8 mouse cellular contexts compared by ENCODE assay signal in the genomic region with DNA sequence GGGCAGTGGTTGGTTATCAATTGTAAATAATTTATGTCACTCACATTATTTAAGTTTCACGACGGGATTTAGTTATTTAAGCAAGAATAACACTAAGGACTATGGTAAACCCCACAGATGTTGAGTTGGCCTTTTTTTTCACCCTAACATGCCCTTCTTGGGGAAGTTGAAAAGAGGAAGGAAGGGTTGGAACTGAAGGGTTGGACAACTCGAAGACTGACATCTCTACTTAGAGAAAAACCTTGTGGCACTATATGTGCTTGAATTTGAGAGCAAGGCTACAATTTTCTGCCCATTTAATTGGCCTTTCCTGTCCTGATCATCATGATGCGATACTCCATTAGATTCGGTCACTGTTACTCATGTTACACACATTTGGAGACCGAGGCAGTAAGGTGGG. TPM values are rescaled to one million over a fixed set of nuclear protein-coding genes. Genes with fewer than 3 reads are reported as not detected.
DNase-seq lines count a peak whose midpoint lies in the region; ATAC-seq lines count a peak whose summit lies in the region.

No protein-coding gene starts in this region.

- no peaks in the 10 kb centered on the region for H3K9me3 ChIP-seq in heart, embryonic 14.5 days (ENCODE audit: control insufficient read depth, low read length)
- H3K9me3 ChIP-seq in embryonic facial prominence, embryonic 10.5 days: no peaks in the 10 kb centered on the region
- no peaks in the 10 kb centered on the region for H3K9me3 ChIP-seq in hindbrain, embryonic 16.5 days (ENCODE audit: control insufficient read depth, low read length)
- H3K9me3 ChIP-seq in midbrain, embryonic 13.5 days: no peaks in the 10 kb centered on the region

- H3K4me3 ChIP-seq in heart, embryonic 14.5 days (ENCODE audit: control insufficient read depth in 1 of 2, insufficient read depth in 1 of 2, low read depth in 1 of 2, low read length in 2 of 2): peak overlapping the region in 1 of 2 experiments; percentile 76; a peak in 1 of 4 replicates
- peak overlapping the region; percentile 84 for H3K4me3 ChIP-seq in embryonic facial prominence, embryonic 10.5 days
- no peak overlapping the region for H3K4me3 ChIP-seq in hindbrain, embryonic 16.5 days (ENCODE audit: low read length)
- H3K4me3 ChIP-seq in midbrain, embryonic 13.5 days (replicated peaks): peak overlapping the region; percentile 74

- no peak overlapping the region for H3K27ac ChIP-seq in heart, embryonic 14.5 days (replicated peaks in 1 of 2; ENCODE audit: control insufficient read depth in 1 of 2, insufficient read depth in 1 of 2, low read depth in 2 of 2, low read length in 2 of 2)
- no peak overlapping the region for H3K27ac ChIP-seq in embryonic facial prominence, embryonic 10.5 days (replicated peaks)
- no peak overlapping the region for H3K27ac ChIP-seq in hindbrain, embryonic 16.5 days (ENCODE audit: low read depth, low read length)
- no peak overlapping the region for H3K27ac ChIP-seq in midbrain, embryonic 13.5 days

- no peaks in the 10 kb centered on the region for H3K27me3 ChIP-seq in heart, embryonic 14.5 days (ENCODE audit: control insufficient read depth, insufficient read depth, low read length)
- H3K27me3 ChIP-seq in embryonic facial prominence, embryonic 10.5 days (replicated peaks; ENCODE audit: low read depth, poor library complexity, severe bottlenecking): peaks cover 12% of the 10 kb centered on the region
- no peaks in the 10 kb centered on the region for H3K27me3 ChIP-seq in hindbrain, embryonic 16.5 days (replicated peaks; ENCODE audit: control insufficient read depth, insufficient read depth, low read length)
- 0 out of 2 replicates have a peak, but pooled peaks cover 5% of the 10 kb centered on the region for H3K27me3 ChIP-seq in midbrain, embryonic 13.5 days

- no peak for DNase-seq in heart, adult 9 months (ENCODE audit: low spot score in 2 of 2)
- no peak for DNase-seq in embryonic facial prominence, embryonic 10.5 days (ENCODE audit: low spot score)
- DNase-seq in right cerebral cortex, postnatal 36 days (ENCODE audit: low spot score in 2 of 2): no peak
- DNase-seq in cerebellum, postnatal 25 days: no peak
- no peak for DNase-seq in cerebellum, adult 9-10 months

- H3K4me1 ChIP-seq in heart, embryonic 14.5 days (ENCODE audit: control insufficient read depth in 2 of 2, insufficient read depth in 2 of 2, low read length in 2 of 2): peaks cover 0 to 4% of the 10 kb centered on the region in 2 experiments; a peak in 2 of 4 replicates
- H3K4me1 ChIP-seq in embryonic facial prominence, embryonic 10.5 days: peaks cover 23% of the 10 kb centered on the region
- peaks cover 4% of the 10 kb centered on the region; the same call in 1 of the 2 replicates for H3K4me1 ChIP-seq in hindbrain, embryonic 16.5 days (ENCODE audit: control insufficient read depth, insufficient read depth, low read depth, low read length)
- peaks cover 20% of the 10 kb centered on the region for H3K4me1 ChIP-seq in midbrain, embryonic 13.5 days (replicated peaks)

- H3K4me2 ChIP-seq in heart, embryonic 14.5 days (ENCODE audit: low read length): peak overlapping the region; percentile 92
- H3K4me2 ChIP-seq in hindbrain, embryonic 16.5 days (ENCODE audit: low read length): peak overlapping the region; percentile 83
- H3K4me2 ChIP-seq in midbrain, embryonic 13.5 days (replicated peaks): peak overlapping the region; percentile 78

- no peaks in the 10 kb centered on the region for H3K36me3 ChIP-seq in heart, embryonic 14.5 days (ENCODE audit: control insufficient read depth, insufficient read depth, low read length)
- no peaks in the 10 kb centered on the region for H3K36me3 ChIP-seq in embryonic facial prominence, embryonic 10.5 days (replicated peaks)
- no peaks in the 10 kb centered on the region for H3K36me3 ChIP-seq in hindbrain, embryonic 16.5 days (ENCODE audit: control insufficient read depth, insufficient read depth, low read length)
- H3K36me3 ChIP-seq in midbrain, embryonic 13.5 days: no peaks in the 10 kb centered on the region

- ATAC-seq in heart, embryonic 14.5 days (ENCODE audit: insufficient number of reproducible peaks, insufficient read depth, low FRiP score, low read depth): no peak
- no peak for ATAC-seq in hindbrain, embryonic 16.5 days
- no peak for ATAC-seq in midbrain, embryonic 13.5 days

- 84% methylated on average over 6 of the region's 6 CpGs for WGBS in heart, embryonic 14.5 days
- WGBS in embryonic facial prominence, embryonic 10.5 days: 83% methylated on average over 6 of the region's 6 CpGs
- WGBS in hindbrain, embryonic 16.5 days: 85% methylated on average over 6 of the region's 6 CpGs
- 89% methylated on average over 6 of the region's 6 CpGs for WGBS in midbrain, embryonic 13.5 days

- H3K9ac ChIP-seq in heart, embryonic 14.5 days (ENCODE audit: low read length): peak overlapping the region; percentile 78
- no peak overlapping the region for H3K9ac ChIP-seq in hindbrain, embryonic 16.5 days (ENCODE audit: low read depth, low read length)
- peak overlapping the region; percentile 83; the same call in 1 of the 2 replicates for H3K9ac ChIP-seq in midbrain, embryonic 13.5 days (replicated peaks)

RNA-seq across cellular contexts. Expression of a gene that starts 0.7 kb away (rescaled TPM):
- 5.5 and 5.9 TPM in 2 replicates for polyA plus RNA-seq in heart, embryonic 14.5 days (2014; fragmentation: Nextera tagmentation; extraction: Ambion mirVana)
- 3.7 and 5.3 TPM in 2 replicates for polyA plus RNA-seq in embryonic facial prominence, embryonic 10.5 days (2016; fragmentation: Nextera tagmentation; extraction: Ambion mirVana)
- polyA plus RNA-seq in hindbrain, embryonic 16.5 days (2015; fragmentation: Nextera tagmentation; extraction: Ambion mirVana): 9.8 and 11.6 TPM in 2 replicates
- polyA plus RNA-seq in midbrain, embryonic 13.5 days (2015; fragmentation: Nextera tagmentation; extraction: Ambion mirVana): 3.3 and 4.4 TPM in 2 replicates
